Mouse (Mus musculus) C2C12 (cell line): Measurements from ENCODE around the gene Capza1.

Experiments
- CEBPB ChIP-seq: IDR thresholded peaks from one replicate; pipeline ENCODE4 v1.6.1; 2011; ENCODE audit warnings: low read depth, mild to moderate bottlenecking, control low read depth, moderate library complexity
- CTCF ChIP-seq: IDR thresholded peaks from one replicate; pipeline ENCODE4 v1.5.1; 2011; ENCODE audit not compliant: control insufficient read depth, insufficient read depth, insufficient read length
- FOSL1 ChIP-seq: IDR thresholded peaks from one replicate; pipeline ENCODE4 v1.8.0; 2011; ENCODE audit warnings: mild to moderate bottlenecking, low read length; ENCODE audit not compliant: poor library complexity, insufficient read depth, severe bottlenecking
- MAX ChIP-seq: IDR thresholded peaks from one replicate; pipeline ENCODE4 v1.6.1; 2011; ENCODE audit warnings: mild to moderate bottlenecking, control low read depth
- MYOD1 ChIP-seq: IDR thresholded peaks from one replicate; pipeline ENCODE4 v1.6.1; 2011; ENCODE audit warnings: low read depth; ENCODE audit not compliant: control insufficient read depth, insufficient read length

GRCm38 (mm10) chr3:104815346-104815745 is 49.0 kb downstream of the Capza1 start:
- no peak for TF ChIP-seq MAX
- TF ChIP-seq FOSL1: no peak
- TF ChIP-seq CTCF: no peak
- no peak for TF ChIP-seq MYOD1
- TF ChIP-seq CEBPB: no peak
